Mouse (Mus musculus): ENCODE results near the gene Cd2.

Gene Cd2

GRCm38 (mm10) chr3:101292611-101293010 is 4.9 kb upstream of the Cd2 start:
- DNase-seq: no peak

- DNase-seq: no peak
Observed at GRCm38 (mm10) chr3:101290587-101291520, 3.1 kb upstream of the Cd2 start.

GRCm38 (mm10) chr3:101290036-101290435 is 2.3 kb upstream of the Cd2 start:
- DNase-seq: no peak

GRCm38 (mm10) chr3:101289406-101289805 is 1.7 kb upstream of the Cd2 start:
- DNase-seq: no peak

GRCm38 (mm10) chr3:101286336-101287325 is 1.1 kb downstream of the Cd2 start:
- no peak for DNase-seq

- DNase-seq: no peak
Observed at GRCm38 (mm10) chr3:101285851-101286250, 1.9 kb downstream of the Cd2 start.

GRCm38 (mm10) chr3:101285021-101285615 is 2.6 kb downstream of the Cd2 start:
- DNase-seq: no peak

- DNase-seq: no peak
Observed at GRCm38 (mm10) chr3:101283869-101284706, 3.7 kb downstream of the Cd2 start.

- no peak for DNase-seq
Observed at GRCm38 (mm10) chr3:101283441-101283840, 4.3 kb downstream of the Cd2 start.

GRCm38 (mm10) chr3:101282556-101283180 is 5.1 kb downstream of the Cd2 start:
- DNase-seq: no peak

GRCm38 (mm10) chr3:101281841-101282240 is 5.9 kb downstream of the Cd2 start:
- DNase-seq: no peak

- DNase-seq: no peak
Observed at GRCm38 (mm10) chr3:101280348-101281311, 7.1 kb downstream of the Cd2 start.

- no peak for DNase-seq
Observed at GRCm38 (mm10) chr3:101279561-101279960, 8.2 kb downstream of the Cd2 start.

- no peak for DNase-seq
Observed at GRCm38 (mm10) chr3:101278396-101278795, 9.3 kb downstream of the Cd2 start.

- DNase-seq: no peak
Observed at GRCm38 (mm10) chr3:101277830-101278229, 9.9 kb downstream of the Cd2 start.

GRCm38 (mm10) chr3:101276501-101277320 is 11.0 kb downstream of the Cd2 start:
- no peak for DNase-seq

GRCm38 (mm10) chr3:101275636-101276300 is 12.0 kb downstream of the Cd2 start:
- no peak for DNase-seq

- no peak for DNase-seq
Observed at GRCm38 (mm10) chr3:101274794-101275193, 12.9 kb downstream of the Cd2 start.
